Mouse (Mus musculus): ENCODE results near the gene Slco1a6. TPM values are rescaled to one million over a fixed set of nuclear protein-coding genes. Genes with fewer than 3 reads are reported as not detected.
"Not testable (repeated sequence)": the region's sequence is repeated elsewhere in the genome, so short reads cannot be mapped to it uniquely, and the experiment has no call there.

Gene Slco1a6
- polyA plus RNA-seq, 1 experiment from 2014 or later = 0.35 TPM

DNA sequence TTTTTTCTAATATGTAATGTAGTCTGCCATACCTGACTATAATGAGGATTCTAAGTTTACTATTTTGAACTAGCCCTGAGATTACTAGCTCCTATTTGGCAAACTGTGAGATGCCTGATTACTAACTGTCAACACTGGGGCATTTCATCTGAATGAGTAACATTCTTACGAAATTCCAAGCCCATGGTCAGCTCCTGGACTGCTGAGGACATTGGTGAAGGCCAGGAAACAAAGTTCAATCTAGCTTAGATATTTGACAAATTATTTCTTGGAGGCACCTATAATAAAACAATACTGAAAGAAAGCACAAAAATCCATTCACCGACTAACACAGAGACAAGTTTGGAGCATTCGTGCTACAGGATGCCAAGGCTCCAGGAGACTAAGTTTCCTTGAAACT, 150.0 kb downstream of the Slco1a6 start:
- not testable (repeated sequence) for H3K27ac ChIP-seq (replicated peaks; ENCODE audit: low read depth, low read length); H3K4me2 ChIP-seq (ENCODE audit: low read depth, low read length); H3K4me3 ChIP-seq (ENCODE audit: low read depth, low read length); ATAC-seq (ENCODE audit: low read depth); H3K4me1 ChIP-seq (ENCODE audit: control insufficient read depth, insufficient read depth, low read length); H3K27me3 ChIP-seq (replicated peaks; ENCODE audit: control insufficient read depth, insufficient read depth, low read length); H3K9me3 ChIP-seq (ENCODE audit: control insufficient read depth, low read length); DNase-seq (ENCODE audit: low spot score); H3K9ac ChIP-seq (ENCODE audit: low read depth, low read length); H3K36me3 ChIP-seq (ENCODE audit: control insufficient read depth, insufficient read depth, low read length)
- WGBS = 83% methylated on average over 3 of the region's 3 CpGs

DNA sequence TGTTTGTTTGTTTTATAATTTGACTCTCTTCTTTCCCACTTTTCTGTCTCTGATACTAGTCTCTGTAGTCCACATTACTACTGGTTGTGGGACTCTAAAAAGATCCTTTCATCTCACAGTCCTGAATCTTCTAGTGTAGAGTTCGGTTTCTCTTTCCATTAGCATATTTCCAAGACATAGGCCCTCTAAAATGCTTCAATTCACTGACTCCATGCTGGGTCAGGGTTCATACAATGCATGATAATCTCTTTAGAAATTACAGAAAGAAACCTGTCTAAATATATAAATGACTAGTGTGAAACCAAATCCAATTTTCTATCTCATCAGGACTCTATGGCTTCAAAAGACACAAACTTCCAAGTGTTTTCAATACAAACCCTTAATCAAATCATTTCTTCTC, 160.6 kb downstream of the Slco1a6 start:
- 88% methylated on average over 1 of the region's 1 CpGs for WGBS
- Histone ChIP-seq H3K27ac (replicated peaks; ENCODE audit: low read depth, low read length) (no peak overlapping the region), H3K4me2 (ENCODE audit: low read depth, low read length) (no peak overlapping the region), H3K9ac (ENCODE audit: low read depth, low read length) (no peak overlapping the region), H3K4me1 (ENCODE audit: control insufficient read depth, insufficient read depth, low read length) (no peaks in the 10 kb centered on the region), H3K4me3 (ENCODE audit: low read depth, low read length) (no peak overlapping the region), H3K36me3 (ENCODE audit: control insufficient read depth, insufficient read depth, low read length) (no peaks in the 10 kb centered on the region), H3K9me3 (ENCODE audit: control insufficient read depth, low read length) (no peaks in the 10 kb centered on the region), H3K27me3 (replicated peaks; ENCODE audit: control insufficient read depth, insufficient read depth, low read length) (no peaks in the 10 kb centered on the region)
- DNase-seq (ENCODE audit: low spot score) (no peak), ATAC-seq (ENCODE audit: low read depth) (no peak)

- Histone ChIP-seq H3K4me3 (ENCODE audit: low read depth, low read length) (no peak overlapping the region), H3K27me3 (replicated peaks; ENCODE audit: control insufficient read depth, insufficient read depth, low read length) (no peaks in the 10 kb centered on the region), H3K27ac (replicated peaks; ENCODE audit: low read depth, low read length) (no peak overlapping the region), H3K36me3 (ENCODE audit: control insufficient read depth, insufficient read depth, low read length) (no peaks in the 10 kb centered on the region), H3K4me2 (ENCODE audit: low read depth, low read length) (no peak overlapping the region), H3K4me1 (ENCODE audit: control insufficient read depth, insufficient read depth, low read length) (no peaks in the 10 kb centered on the region), H3K9me3 (ENCODE audit: control insufficient read depth, low read length) (no peaks in the 10 kb centered on the region), H3K9ac (ENCODE audit: low read depth, low read length) (no peak overlapping the region)
- DNase-seq (ENCODE audit: low spot score) (no peak), ATAC-seq (ENCODE audit: low read depth) (no peak)
- 89% methylated on average over 2 of the region's 2 CpGs for WGBS
These were observed 162.6 kb downstream of the Slco1a6 start for GRCm38 (mm10) chr6:142045746-142046145.

DNA sequence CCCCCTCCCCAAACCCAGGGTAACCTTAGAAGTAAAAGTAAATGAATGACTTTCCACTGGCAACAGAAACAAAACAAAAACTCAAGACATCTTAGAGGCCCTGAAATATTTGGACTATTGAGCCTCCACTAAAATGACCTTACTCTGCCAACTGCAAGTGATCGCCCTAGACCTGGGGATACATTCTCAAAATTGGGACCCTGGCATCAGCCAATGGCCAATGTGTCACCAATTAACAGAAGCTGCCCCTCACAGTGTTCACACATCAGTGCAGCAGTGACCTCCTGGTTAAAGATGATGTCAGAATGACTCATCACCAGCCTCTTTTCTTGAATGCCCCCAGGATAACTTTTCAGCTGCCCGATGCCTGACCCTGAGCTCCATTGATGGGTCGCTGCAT, 166.4 kb downstream of the Slco1a6 start:
- Histone ChIP-seq H3K4me1 (ENCODE audit: control insufficient read depth, insufficient read depth, low read length) (no peaks in the 10 kb centered on the region), H3K4me3 (ENCODE audit: low read depth, low read length) (no peak overlapping the region), H3K36me3 (ENCODE audit: control insufficient read depth, insufficient read depth, low read length) (no peaks in the 10 kb centered on the region), H3K4me2 (ENCODE audit: low read depth, low read length) (no peak overlapping the region), H3K27ac (replicated peaks; ENCODE audit: low read depth, low read length) (no peak overlapping the region), H3K27me3 (replicated peaks; ENCODE audit: control insufficient read depth, insufficient read depth, low read length) (no peaks in the 10 kb centered on the region), H3K9me3 (ENCODE audit: control insufficient read depth, low read length) (no peaks in the 10 kb centered on the region), H3K9ac (ENCODE audit: low read depth, low read length) (no peak overlapping the region)
- 92% methylated on average over 3 of the region's 3 CpGs for WGBS
- no peak for DNase-seq (ENCODE audit: low spot score)
- ATAC-seq (ENCODE audit: low read depth) = no peak

DNA sequence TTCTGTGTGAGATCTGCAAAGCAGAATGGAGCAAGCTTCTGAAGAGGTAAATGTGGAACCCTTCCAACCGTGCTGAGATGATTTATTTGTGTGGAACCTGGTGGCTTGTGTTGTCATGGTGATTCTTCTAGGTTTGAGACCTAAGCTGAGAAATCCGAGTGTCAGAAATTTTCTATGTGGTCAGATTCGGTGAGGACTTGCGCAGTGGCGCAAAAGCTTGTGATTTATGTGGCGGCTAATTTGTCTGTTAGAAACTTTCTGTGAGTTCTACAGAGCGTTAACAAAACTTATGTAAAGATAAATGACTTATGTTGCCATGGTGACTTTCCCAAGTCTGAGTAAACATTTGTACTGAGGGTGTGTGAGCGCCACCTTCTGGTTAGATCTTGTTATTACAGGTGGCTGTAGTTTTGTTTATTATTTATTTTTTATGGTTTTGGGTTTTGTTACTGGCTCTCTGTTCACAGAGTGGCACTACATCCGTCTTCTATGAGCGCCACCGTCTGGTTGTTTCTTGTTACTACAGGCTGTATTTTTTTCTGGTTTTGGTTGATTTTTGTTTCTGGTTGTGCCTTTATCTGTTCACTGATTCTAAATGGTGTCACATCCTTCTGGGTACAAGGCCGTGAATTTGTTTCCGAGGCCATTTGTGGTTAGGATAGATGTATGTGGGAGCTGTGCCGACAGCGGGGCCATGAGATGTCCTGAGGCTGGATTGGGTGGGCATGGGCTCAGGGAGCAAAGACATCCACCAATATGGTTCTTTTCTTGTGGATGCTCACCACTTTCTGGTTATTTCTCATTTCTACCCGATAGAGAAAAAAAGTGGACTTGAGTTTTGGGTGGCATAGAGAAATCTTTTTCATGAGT, 167.8 kb downstream of the Slco1a6 start:
- Histone ChIP-seq H3K9ac (ENCODE audit: low read depth, low read length) (no peak overlapping the region), H3K4me2 (ENCODE audit: low read depth, low read length) (no peak overlapping the region), H3K27ac (replicated peaks; ENCODE audit: low read depth, low read length) (no peak overlapping the region), H3K27me3 (replicated peaks; ENCODE audit: control insufficient read depth, insufficient read depth, low read length) (no peaks in the 10 kb centered on the region), H3K9me3 (ENCODE audit: control insufficient read depth, low read length) (no peaks in the 10 kb centered on the region), H3K36me3 (ENCODE audit: control insufficient read depth, insufficient read depth, low read length) (no peaks in the 10 kb centered on the region), H3K4me1 (ENCODE audit: control insufficient read depth, insufficient read depth, low read length) (no peaks in the 10 kb centered on the region), H3K4me3 (ENCODE audit: low read depth, low read length) (no peak overlapping the region)
- peak; percentile 18; the same call in 1 of the 2 replicates for ATAC-seq (ENCODE audit: low read depth)
- 51% methylated on average over 16 of the region's 16 CpGs for WGBS
- peak; percentile 26 for DNase-seq (ENCODE audit: low spot score)

GRCm38 (mm10) chr6:142035771-142036170, 172.6 kb downstream of the Slco1a6 start:
- no peak overlapping the region for H3K9ac ChIP-seq (ENCODE audit: low read depth, low read length)
- H3K36me3 ChIP-seq (ENCODE audit: control insufficient read depth, insufficient read depth, low read length) = no peaks in the 10 kb centered on the region
- no peaks in the 10 kb centered on the region for H3K9me3 ChIP-seq (ENCODE audit: control insufficient read depth, low read length)
- no peak overlapping the region for H3K4me2 ChIP-seq (ENCODE audit: low read depth, low read length)
- H3K27ac ChIP-seq (replicated peaks; ENCODE audit: low read depth, low read length) = no peak overlapping the region
- ATAC-seq (ENCODE audit: low read depth) (no peak), DNase-seq (ENCODE audit: low spot score) (no peak)
- H3K4me3 ChIP-seq (ENCODE audit: low read depth, low read length) = no peak overlapping the region
- 82% methylated on average over 2 of the region's 2 CpGs for WGBS
- H3K27me3 ChIP-seq (replicated peaks; ENCODE audit: control insufficient read depth, insufficient read depth, low read length) = no peaks in the 10 kb centered on the region
- H3K4me1 ChIP-seq (ENCODE audit: control insufficient read depth, insufficient read depth, low read length) = no peaks in the 10 kb centered on the region

Other genes starting within 250 kb of the Slco1a6 start
- not detected in 2 replicates for gene Gm6614, start 197.1 kb downstream of the Slco1a6 start, polyA plus RNA-seq (2014; fragmentation: Nextera tagmentation; extraction: Ambion mirVana)
- 0.35 and 0.42 TPM in 2 replicates for gene Iapp, start 89.9 kb upstream of the Slco1a6 start, polyA plus RNA-seq (2014; fragmentation: Nextera tagmentation; extraction: Ambion mirVana)
- 0.75 and 0.96 TPM in 2 replicates for gene Slco1a5, start 114.5 kb upstream of the Slco1a6 start, polyA plus RNA-seq (2014; fragmentation: Nextera tagmentation; extraction: Ambion mirVana)
- 13.2 and 16.8 TPM in 2 replicates for gene Pyroxd1, start 137.1 kb upstream of the Slco1a6 start, polyA plus RNA-seq (2014; fragmentation: Nextera tagmentation; extraction: Ambion mirVana)
- 22.9 and 30.2 TPM in 2 replicates for gene Recql, start 178.6 kb upstream of the Slco1a6 start, polyA plus RNA-seq (2014; fragmentation: Nextera tagmentation; extraction: Ambion mirVana)
- 133 and 142 TPM in 2 replicates for gene Golt1b, start 178.7 kb upstream of the Slco1a6 start, polyA plus RNA-seq (2014; fragmentation: Nextera tagmentation; extraction: Ambion mirVana)
- 1.1 TPM in 2 replicates for gene Spx, start 204.9 kb upstream of the Slco1a6 start, polyA plus RNA-seq (2014; fragmentation: Nextera tagmentation; extraction: Ambion mirVana)